In genomic region chr6:129036326-129036725, GRCm38 (mm10) we compare ENCODE assay signal across 29 mouse cellular contexts. TPM values are rescaled to one million over a fixed set of nuclear protein-coding genes. Genes with fewer than 3 reads are reported as not detected.
DNase-seq lines count a peak whose midpoint lies in the region; ATAC-seq and TF ChIP-seq lines count a peak whose summit lies in the region.
"Had no signal": no experiment of that assay in that cellular context is flagged by ENCODE, and none has a peak within 500 bp of the region (broad histone marks: within the 10 kb centered on the region; RNA-seq: fewer than 3 reads in every experiment).

No protein-coding gene starts in this region.

- H3K27me3 ChIP-seq in liver, postnatal 0 days (ENCODE audit: insufficient read depth, low read length): no peaks in the 10 kb centered on the region
- H3K27me3 ChIP-seq in liver, embryonic 11.5 days (replicated peaks; ENCODE audit: control insufficient read depth, insufficient read depth, low read length): no peaks in the 10 kb centered on the region
- no peaks in the 10 kb centered on the region for H3K27me3 ChIP-seq in CH12.LX (replicated peaks)
- no peaks in the 10 kb centered on the region for H3K27me3 ChIP-seq in lung, postnatal 0 days (replicated peaks; ENCODE audit: insufficient read depth, low read length)
- H3K27me3 ChIP-seq: heart, embryonic 15.5 days; kidney, embryonic 15.5 days; midbrain, embryonic 12.5 days had no signal

- TF ChIP-seq POLR2A in CH12.LX (IDR thresholded peaks at IDR 0.05; ENCODE audit: low read depth, low read length): no peak

- no peak for TF ChIP-seq CTCF in liver, postnatal 0 days (IDR thresholded peaks at IDR 0.05; ENCODE audit: low read depth)
- no peak for TF ChIP-seq CTCF in CH12.LX (conservative IDR thresholded peaks at IDR 0.05 in 1 of 2, IDR thresholded peaks at IDR 0.05 in 1 of 2; ENCODE audit: low read depth in 2 of 2, low read length in 2 of 2)
- no peak for TF ChIP-seq CTCF in lung, postnatal 0 days (IDR thresholded peaks at IDR 0.05)

- peak overlapping the region; percentile 17; the same call in 1 of the 2 replicates for H3K27ac ChIP-seq in liver, postnatal 0 days (ENCODE audit: low read depth)
- H3K27ac ChIP-seq in liver, embryonic 11.5 days (ENCODE audit: low read depth, low read length): no peak overlapping the region
- H3K27ac ChIP-seq in CH12.LX (ENCODE audit: insufficient read depth, low read depth): peak overlapping the region; percentile 88
- H3K27ac ChIP-seq in lung, postnatal 0 days (ENCODE audit: low read length): no peak overlapping the region
- H3K27ac ChIP-seq: heart, embryonic 15.5 days; hindbrain, embryonic 13.5 days; kidney, embryonic 15.5 days; midbrain, embryonic 12.5 days had no signal

- no peak for TF ChIP-seq RAD21 in CH12.LX (IDR thresholded peaks at IDR 0.05; ENCODE audit: low read depth, low read length)

- TF ChIP-seq EP300 in liver, postnatal 0 days (IDR thresholded peaks at IDR 0.05; ENCODE audit: low read depth): no peak
- no peak for TF ChIP-seq EP300 in CH12.LX (IDR thresholded peaks at IDR 0.05; ENCODE audit: low read length)
- TF ChIP-seq EP300 in lung, postnatal 0 days (IDR thresholded peaks at IDR 0.05): no peak

- no peak overlapping the region for H3K4me3 ChIP-seq in liver, postnatal 0 days (ENCODE audit: low read depth, low read length)
- H3K4me3 ChIP-seq in liver, embryonic 11.5 days (ENCODE audit: low read depth, low read length): no peak overlapping the region
- no peak overlapping the region for H3K4me3 ChIP-seq in CH12.LX (replicated peaks in 1 of 3; ENCODE audit: low read depth in 2 of 3, low read length in 2 of 3, poor library complexity in 1 of 3)
- no peak overlapping the region for H3K4me3 ChIP-seq in lung, postnatal 0 days (ENCODE audit: low read depth, low read length)
- H3K4me3 ChIP-seq: erythroblast, embryonic 14.5 days; heart, embryonic 15.5 days; hindbrain, embryonic 13.5 days; kidney, embryonic 15.5 days; midbrain, embryonic 12.5 days had no signal

- no peak for DNase-seq in liver, postnatal 0 days
- DNase-seq in liver, embryonic 11.5 days (ENCODE audit: low spot score): no peak
- peak; percentile 29 for DNase-seq in CD4-positive, CD25-positive, alpha-beta regulatory T cell, adult 2 months (ENCODE audit: low read depth, low spot score)
- no peak for DNase-seq in CH12.LX (ENCODE audit: extremely low read depth)
- peak; percentile 57 for DNase-seq in induced T-regulatory cell, adult 2 months (ENCODE audit: low read depth)
- no peak for DNase-seq in lung, postnatal 0 days (ENCODE audit: low spot score)
- DNase-seq in lung, postnatal 10 days: no peak
- DNase-seq in gastrocnemius, adult 8-10 months (ENCODE audit: low spot score in 2 of 2): no peak
- DNase-seq: adrenal gland, postnatal 10 days; cerebellum, adult 11 months; cerebellum, adult 9-10 months; gastrocnemius, postnatal 10 days; heart, postnatal 4 days; kidney, adult 18-20 months; kidney, postnatal 25 days; lung, embryonic 14.5 days had no signal

- no peaks in the 10 kb centered on the region for H3K9me3 ChIP-seq in liver, postnatal 0 days (ENCODE audit: low read length)
- H3K9me3 ChIP-seq in liver, embryonic 11.5 days (ENCODE audit: control insufficient read depth, low read length): no peaks in the 10 kb centered on the region
- H3K9me3 ChIP-seq in CH12.LX (replicated peaks; ENCODE audit: low read length): no peaks in the 10 kb centered on the region
- no peaks in the 10 kb centered on the region for H3K9me3 ChIP-seq in lung, postnatal 0 days (ENCODE audit: low read length)
- H3K9me3 ChIP-seq: heart, embryonic 15.5 days; hindbrain, embryonic 13.5 days; kidney, embryonic 15.5 days; midbrain, embryonic 12.5 days had no signal

- no peaks in the 10 kb centered on the region for H3K36me3 ChIP-seq in liver, postnatal 0 days (replicated peaks; ENCODE audit: insufficient read depth, low read length)
- no peaks in the 10 kb centered on the region for H3K36me3 ChIP-seq in liver, embryonic 11.5 days (ENCODE audit: control insufficient read depth, insufficient read depth, low read length)
- H3K36me3 ChIP-seq in CH12.LX (replicated peaks in 1 of 2; ENCODE audit: control insufficient read depth in 1 of 2, insufficient read depth in 1 of 2, low read length in 1 of 2): no peaks in the 10 kb centered on the region
- no peaks in the 10 kb centered on the region for H3K36me3 ChIP-seq in lung, postnatal 0 days (ENCODE audit: insufficient read depth, low read length)
- H3K36me3 ChIP-seq: G1E; heart, embryonic 15.5 days; hindbrain, embryonic 13.5 days; kidney, embryonic 15.5 days; midbrain, embryonic 12.5 days had no signal

- dilution Hi-C loops in CH12.LX (cut with MboI; ENCODE audit: extremely low pct_ligation_motif_present, extremely low pct_unique_long_range_greater_than_20kb, low sequenced_read_pairs): no loop called here

- H3K79me2 ChIP-seq in CH12.LX (replicated peaks; ENCODE audit: control insufficient read depth, extremely low read depth, insufficient read depth, poor library complexity, severe bottlenecking): no peaks in the 10 kb centered on the region

- no peak for ATAC-seq in liver, postnatal 0 days
- ATAC-seq in liver, embryonic 11.5 days (replicated peaks; ENCODE audit: low FRiP score): no peak
- ATAC-seq in lung, postnatal 0 days: no peak
- ATAC-seq: forebrain, embryonic 16.5 days had no signal

- in situ Hi-C loops in CH12.LX (cut with MboI; ENCODE audit: low pct_ligation_motif_present, low pct_unique_long_range_greater_than_20kb, low sequenced_read_pairs): no loop called here

- H3K9ac ChIP-seq in liver, postnatal 0 days (replicated peaks): no peak overlapping the region
- H3K9ac ChIP-seq in liver, embryonic 11.5 days (ENCODE audit: low read depth, low read length): no peak overlapping the region
- H3K9ac ChIP-seq in CH12.LX (ENCODE audit: insufficient read depth, low read depth): no peak overlapping the region
- H3K9ac ChIP-seq in lung, postnatal 0 days (replicated peaks; ENCODE audit: low read depth): no peak overlapping the region
- H3K9ac ChIP-seq: heart, embryonic 15.5 days; hindbrain, embryonic 13.5 days; kidney, embryonic 15.5 days; lung, embryonic 14.5 days; midbrain, embryonic 12.5 days had no signal

- no peak overlapping the region for H3K4me2 ChIP-seq in liver, postnatal 0 days (ENCODE audit: low read depth, low read length)
- H3K4me2 ChIP-seq in liver, embryonic 11.5 days: no peak overlapping the region
- H3K4me2 ChIP-seq in CH12.LX (ENCODE audit: insufficient read depth, low read depth, poor library complexity, severe bottlenecking): 0 out of 2 replicates have a peak overlapping the region, but pooled peaks have one; percentile 41
- H3K4me2 ChIP-seq in lung, postnatal 0 days (replicated peaks; ENCODE audit: low read depth, low read length): no peak overlapping the region
- H3K4me2 ChIP-seq: heart, embryonic 15.5 days; hindbrain, embryonic 13.5 days; kidney, embryonic 15.5 days; lung, embryonic 14.5 days; midbrain, embryonic 12.5 days had no signal

- H3K4me1 ChIP-seq in liver, postnatal 0 days (ENCODE audit: insufficient read depth): no peaks in the 10 kb centered on the region
- no peaks in the 10 kb centered on the region for H3K4me1 ChIP-seq in liver, embryonic 11.5 days (replicated peaks; ENCODE audit: control insufficient read depth, insufficient read depth, low read length)
- H3K4me1 ChIP-seq in CH12.LX (ENCODE audit: control insufficient read depth in 1 of 2, insufficient read depth in 2 of 2): peaks cover 15 to 43% of the 10 kb centered on the region in 2 experiments
- no peaks in the 10 kb centered on the region for H3K4me1 ChIP-seq in lung, postnatal 0 days (ENCODE audit: insufficient read depth, low read depth, low read length)
- H3K4me1 ChIP-seq: heart, embryonic 15.5 days; hindbrain, embryonic 13.5 days; kidney, embryonic 15.5 days; midbrain, embryonic 12.5 days had no signal

TF ChIP-seq in CH12.LX, 34 proteins besides CTCF, POLR2A, EP300 and RAD21:
- no peak for TF ChIP-seq MAX (IDR thresholded peaks at IDR 0.05; ENCODE audit: low read length)
- TF ChIP-seq ELF1 (IDR thresholded peaks at IDR 0.05; ENCODE audit: low read depth, low read length): no peak
- TF ChIP-seq ETS1 (conservative IDR thresholded peaks at IDR 0.05; ENCODE audit: low read depth, low read length): no peak

RNA-seq across cellular contexts. Expression of gene Klrb1f, which starts 9.4 kb away (rescaled TPM):
- polyA plus RNA-seq in liver, postnatal 0 days (2015; fragmentation: Nextera tagmentation; extraction: Ambion mirVana): 0.27 and 0.59 TPM in 2 replicates
- 0.29 and 0.51 TPM in 2 replicates for polyA plus RNA-seq in liver, embryonic 11.5 days (2014; fragmentation: Nextera tagmentation; extraction: Ambion mirVana)
- total RNA-seq in CH12.LX (2012; rRNA removed) (0.38 and 0.68 TPM in 2 replicates), CH12.LX (2014; rRNA removed) (0.21 and 0.38 TPM in 2 replicates)
- polyA plus RNA-seq in CH12.LX (2012; ENCODE audit: insufficient read length, low read depth): 0.23 and 0.25 TPM in 2 replicates
- 0.35 and 0.37 TPM in 2 replicates for polyA plus RNA-seq in lung, postnatal 0 days (2015; fragmentation: Nextera tagmentation; extraction: Ambion mirVana)
- total RNA-seq in gastrocnemius, adult 8-10 months (2022): not detected
- total RNA-seq: G1E; gastrocnemius, postnatal 10 days; heart, postnatal 4 days; layer of hippocampus, adult 18-20 months; layer of hippocampus, postnatal 10 days; left cerebral cortex, adult 18-20 months; left cerebral cortex, postnatal 14 days; liver, adult 2 months had no signal
- polyA plus RNA-seq: erythroblast, embryonic 14.5 days; forebrain, embryonic 11.5 days; G1E; liver, adult 2 months; midbrain, embryonic 12.5 days had no signal

Comparison
In these comparisons a context has a peak if more than half of its experiments do, and no peak if none do; other contexts are left out.
1. H3K27ac ChIP-seq: peak in liver, postnatal 0 days (single experiment) and CH12.LX (single experiment); none in liver, embryonic 11.5 days (single experiment) and lung, postnatal 0 days (single experiment).
2. DNase-seq: peak in CD4-positive, CD25-positive, alpha-beta regulatory T cell, adult 2 months (single experiment) and induced T-regulatory cell, adult 2 months (single experiment); none in liver, postnatal 0 days (single experiment), liver, embryonic 11.5 days (single experiment), CH12.LX (single experiment), lung, postnatal 0 days (single experiment), lung, postnatal 10 days (single experiment) and gastrocnemius, adult 8-10 months (0 of 2).